Mouse (Mus musculus): ENCODE results near the gene Gm8237. TPM values are rescaled to one million over a fixed set of nuclear protein-coding genes. Genes with fewer than 3 reads are reported as not detected.
A peak's percentile ranks its signal among the peaks of the same experiment; 100 is the strongest.
"Not testable (repeated sequence)": the region's sequence is repeated elsewhere in the genome, so short reads cannot be mapped to it uniquely, and the experiment has no call there.

Gene Gm8237
- not detected in 2 replicates for polyA plus RNA-seq (2011; ENCODE audit: insufficient read length, low read depth, missing spikeins)

DNA sequence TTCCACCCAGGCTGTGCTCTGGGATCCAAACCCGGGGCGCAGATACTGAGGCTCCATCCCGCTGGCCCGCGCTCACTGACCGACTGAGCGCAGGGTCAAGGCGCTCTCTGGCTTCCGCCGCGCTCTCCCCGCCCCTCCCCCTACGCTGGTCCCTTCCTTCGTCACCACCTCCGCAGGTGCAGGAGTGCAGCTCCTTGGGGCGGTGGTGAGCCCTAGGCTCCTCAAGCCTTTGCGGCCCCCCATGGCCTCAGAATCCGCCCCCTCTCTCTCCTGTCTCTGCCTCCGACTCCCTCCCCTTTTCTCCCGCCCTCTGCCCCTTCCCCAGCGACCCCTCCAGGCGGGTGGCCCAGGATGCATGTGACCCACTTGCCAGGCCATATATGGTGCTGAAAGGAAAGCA is at the start of gene Gm8237:
Gene Gm8237 (minus strand): TSS at position 142 of the 400 bp plus-strand sequence.
- H3K4me1 ChIP-seq (ENCODE audit: control insufficient read depth, insufficient read depth, low read length); H3K4me3 ChIP-seq (ENCODE audit: insufficient read depth, low read length); H3K27ac ChIP-seq (ENCODE audit: insufficient read depth, low read length): not testable (repeated sequence)

DNA sequence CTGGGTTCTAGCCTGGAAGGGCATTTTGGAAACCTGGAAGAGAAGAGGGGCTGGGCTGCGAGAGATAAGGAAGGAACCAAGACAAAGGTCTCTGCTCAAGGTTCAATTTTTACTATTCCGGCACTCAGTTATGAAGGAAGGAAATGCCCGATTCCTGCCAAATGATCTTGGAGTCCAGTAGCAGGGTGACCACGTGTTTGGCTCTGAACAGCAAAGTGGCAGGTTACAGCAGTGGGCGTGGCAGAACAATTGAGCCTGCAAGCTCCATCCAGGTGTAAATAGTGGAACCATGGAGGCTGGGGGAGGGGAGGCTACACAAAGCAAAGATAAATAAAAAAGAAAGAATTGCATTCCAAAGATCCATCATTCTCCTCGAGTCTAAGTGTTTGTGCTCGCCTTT is 43.1 kb upstream of the Gm8237 start:
- not testable (repeated sequence) for H3K27ac ChIP-seq (ENCODE audit: insufficient read depth, low read length); H3K4me3 ChIP-seq (ENCODE audit: insufficient read depth, low read length); H3K4me1 ChIP-seq (ENCODE audit: control insufficient read depth, insufficient read depth, low read length)

DNA sequence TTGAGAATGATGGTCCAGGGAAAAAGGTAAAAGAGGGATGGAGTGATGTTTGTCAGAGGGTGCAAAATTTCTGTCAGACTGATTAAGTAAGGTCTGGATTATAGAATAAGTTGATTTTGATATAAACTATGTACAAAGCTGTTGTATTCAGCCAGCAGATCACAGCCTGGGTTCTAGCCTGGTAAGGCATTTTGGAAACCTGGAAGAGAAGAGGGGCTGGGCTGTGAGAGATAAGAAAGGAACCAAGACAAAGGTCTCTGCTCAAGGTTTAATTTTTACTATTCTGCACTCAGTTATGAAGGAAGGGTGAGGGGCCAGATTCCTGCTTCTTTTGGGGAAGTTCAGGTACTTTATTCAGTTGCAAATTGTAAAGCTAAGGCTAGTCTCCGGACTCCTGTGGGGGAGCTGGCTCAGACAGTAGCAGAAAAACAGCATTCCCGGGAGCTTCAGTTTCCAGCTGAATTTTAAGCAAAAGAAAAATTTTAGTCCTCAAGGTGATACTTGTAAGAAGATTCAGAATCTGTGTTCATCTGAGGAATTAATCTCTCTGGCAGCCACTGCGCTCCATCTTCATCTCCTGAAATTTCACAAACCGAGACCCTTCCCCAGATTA is 38.3 kb upstream of the Gm8237 start:
- not testable (repeated sequence) for H3K4me3 ChIP-seq (ENCODE audit: insufficient read depth, low read length); H3K4me1 ChIP-seq (ENCODE audit: control insufficient read depth, insufficient read depth, low read length); H3K27ac ChIP-seq (ENCODE audit: insufficient read depth, low read length)

GRCm38 (mm10) chr14:5913701-5914100 is 33.5 kb upstream of the Gm8237 start:
- not testable (repeated sequence) for H3K4me1 ChIP-seq (ENCODE audit: control insufficient read depth, insufficient read depth, low read length); H3K27ac ChIP-seq (ENCODE audit: insufficient read depth, low read length); H3K4me3 ChIP-seq (ENCODE audit: insufficient read depth, low read length)

GRCm38 (mm10) chr14:5879791-5880190 is 391 bp downstream of the Gm8237 start:
- H3K27ac ChIP-seq (ENCODE audit: insufficient read depth, low read length); H3K4me1 ChIP-seq (ENCODE audit: control insufficient read depth, insufficient read depth, low read length); H3K4me3 ChIP-seq (ENCODE audit: insufficient read depth, low read length): not testable (repeated sequence)

GRCm38 (mm10) chr14:5879136-5879535 is 1.0 kb downstream of the Gm8237 start:
- H3K27ac ChIP-seq (ENCODE audit: insufficient read depth, low read length); H3K4me3 ChIP-seq (ENCODE audit: insufficient read depth, low read length); H3K4me1 ChIP-seq (ENCODE audit: control insufficient read depth, insufficient read depth, low read length): not testable (repeated sequence)
- TF ChIP-seq CTCF (IDR thresholded peaks at IDR 0.05; ENCODE audit: borderline replicate concordance, insufficient read depth, low read length): peak; percentile 49; the same call in 1 of the 2 replicates

- not testable (repeated sequence) for H3K4me3 ChIP-seq (ENCODE audit: insufficient read depth, low read length); H3K4me1 ChIP-seq (ENCODE audit: control insufficient read depth, insufficient read depth, low read length)
Measured at GRCm38 (mm10) chr14:5855911-5856310, 24.3 kb downstream of the Gm8237 start.

DNA sequence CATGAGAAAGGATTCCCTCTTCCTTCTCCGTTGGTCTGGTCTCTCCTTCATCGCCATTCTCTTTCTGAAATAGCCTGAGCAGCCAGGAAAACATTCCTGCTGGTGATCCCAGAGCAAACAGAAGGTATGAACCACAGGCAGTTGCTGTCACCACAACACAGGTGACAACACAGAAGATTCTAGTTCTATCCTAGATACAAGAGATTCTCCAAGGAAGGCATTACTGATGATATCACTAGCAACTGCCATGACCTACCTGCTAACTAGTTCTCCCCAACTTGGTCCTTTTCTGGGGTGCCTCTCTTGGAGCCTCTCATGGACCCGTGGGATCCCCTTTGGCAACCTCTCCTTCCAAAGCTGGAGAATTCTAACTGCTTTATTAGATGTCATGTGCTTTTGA is 50.0 kb downstream of the Gm8237 start, which contains the start of gene Gm3424:
Gene Gm3424 (minus strand): TSS at position 101 of the 400 bp plus-strand sequence.
- not testable (repeated sequence) for H3K4me3 ChIP-seq (ENCODE audit: insufficient read depth, low read length); H3K27ac ChIP-seq (ENCODE audit: insufficient read depth, low read length); H3K4me1 ChIP-seq (ENCODE audit: control insufficient read depth, insufficient read depth, low read length)

More at GRCm38 (mm10) chr14:5855911-5856310, 24.3 kb downstream of the Gm8237 start:
- H3K27ac ChIP-seq (ENCODE audit: insufficient read depth, low read length): not testable (repeated sequence)

- H3K4me3 ChIP-seq (ENCODE audit: insufficient read depth, low read length); H3K4me1 ChIP-seq (ENCODE audit: control insufficient read depth, insufficient read depth, low read length); H3K27ac ChIP-seq (ENCODE audit: insufficient read depth, low read length): not testable (repeated sequence)
Measured at GRCm38 (mm10) chr14:5812699-5813356, 67.4 kb downstream of the Gm8237 start.

Other genes starting within 250 kb of the Gm8237 start
- gene Gm8265, start 247.4 kb downstream of the Gm8237 start, polyA plus RNA-seq (2011; ENCODE audit: insufficient read length, low read depth, missing spikeins): not detected in 2 replicates
- gene Gm9603, start 192.9 kb downstream of the Gm8237 start, polyA plus RNA-seq (2011; ENCODE audit: insufficient read length, low read depth, missing spikeins): not detected in 2 replicates
- gene Gm3373, start 138.8 kb downstream of the Gm8237 start, polyA plus RNA-seq (2011; ENCODE audit: insufficient read length, low read depth, missing spikeins): not detected in 2 replicates
- not detected in 2 replicates for gene Gm3383, start 72.4 kb downstream of the Gm8237 start, polyA plus RNA-seq (2011; ENCODE audit: insufficient read length, low read depth, missing spikeins)
- gene Gm3424, start 50.1 kb downstream of the Gm8237 start, polyA plus RNA-seq (2011; ENCODE audit: insufficient read length, low read depth, missing spikeins): not detected in 2 replicates
- not detected in 2 replicates for gene Gm3248, start 81.4 kb upstream of the Gm8237 start, polyA plus RNA-seq (2011; ENCODE audit: insufficient read length, low read depth, missing spikeins)
- not detected in 2 replicates for gene Gm3453, start 98.8 kb upstream of the Gm8237 start, polyA plus RNA-seq (2011; ENCODE audit: insufficient read length, low read depth, missing spikeins)
- not detected in 2 replicates for gene Gm6337, start 177.9 kb upstream of the Gm8237 start, polyA plus RNA-seq (2011; ENCODE audit: insufficient read length, low read depth, missing spikeins)
- 1.6 and 1.7 TPM in 2 replicates for gene Gm8206, start 213.6 kb upstream of the Gm8237 start, polyA plus RNA-seq (2011; ENCODE audit: insufficient read length, low read depth, missing spikeins)
- 0.32 and 1.3 TPM in 2 replicates for gene Gm3468, start 228.3 kb upstream of the Gm8237 start, polyA plus RNA-seq (2011; ENCODE audit: insufficient read length, low read depth, missing spikeins)
- not detected in 2 replicates for gene Gm3476, start 245.4 kb upstream of the Gm8237 start, polyA plus RNA-seq (2011; ENCODE audit: insufficient read length, low read depth, missing spikeins)

Measured in embryonic fibroblast, embryonic 13.5 days (primary cell).